Mouse (Mus musculus) gastrocnemius, postnatal 25 days (tissue): ENCODE measurements around the gene Kcnn3. TPM values are rescaled to one million over a fixed set of nuclear protein-coding genes. Genes with fewer than 3 reads are reported as not detected.

Experiments used
- DNase-seq: peaks from one replicate; pipeline ENCODE4 v3.0.0; 2022
- total RNA-seq, 2 experiments: library from RNA; stranded (reverse); gene quantifications; 1 replicate in 1 of 2; 2 replicates in 1 of 2; pipeline ENCODE4 v1.2.3; 2021

The Kcnn3 gene
- total RNA-seq, 2 experiments from 2014 or later: 2.5 to 5.8 TPM

DNA sequence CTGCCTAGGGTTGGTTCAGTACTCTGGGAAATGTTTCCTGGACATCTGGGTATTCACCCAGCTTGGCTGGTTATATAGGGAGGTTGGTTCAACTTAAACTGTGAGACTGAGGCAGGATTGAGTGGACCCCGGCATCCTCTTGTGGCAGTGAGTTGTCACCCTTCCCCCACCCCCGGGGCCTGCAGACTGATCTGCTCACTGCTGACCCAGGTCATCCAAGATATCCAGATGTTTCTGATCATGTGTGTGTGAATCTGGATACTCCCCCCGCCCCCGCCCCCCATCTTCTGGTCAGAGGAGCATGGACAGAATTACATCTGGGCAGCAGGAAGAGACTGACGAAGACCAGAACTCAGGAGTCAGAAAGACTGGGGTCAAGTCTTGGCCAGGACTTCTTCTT lies 45.4 kb downstream of the Kcnn3 start:
- DNase-seq: no peak

GRCm38 (mm10) chr3:89569058-89569457 lies 49.1 kb downstream of the Kcnn3 start:
- no peak for DNase-seq

- DNase-seq: no peak
Measured at GRCm38 (mm10) chr3:89569707-89570324, 49.9 kb downstream of the Kcnn3 start.

DNA sequence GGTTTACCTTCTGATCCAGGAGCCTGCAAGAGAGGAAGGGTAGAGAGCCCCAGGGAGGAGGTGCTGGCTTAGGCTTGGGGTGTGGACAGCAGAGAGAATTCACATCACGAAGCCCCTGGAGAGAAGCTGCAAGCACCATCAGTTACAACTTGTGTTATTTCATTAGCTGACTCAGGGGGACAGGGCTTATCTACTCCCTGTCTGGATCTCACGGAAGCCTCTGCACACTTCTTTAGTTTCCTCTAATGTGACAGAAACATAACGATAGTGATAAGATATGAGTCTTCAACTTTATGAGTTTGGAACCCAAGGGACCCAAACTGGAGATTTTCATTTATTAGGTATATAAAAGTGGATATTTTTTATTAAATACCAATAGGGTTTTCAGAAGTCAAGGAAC lies 50.4 kb downstream of the Kcnn3 start:
- DNase-seq: no peak

- DNase-seq: no peak
Measured at GRCm38 (mm10) chr3:89574260-89574659, 54.3 kb downstream of the Kcnn3 start.

GRCm38 (mm10) chr3:89576381-89576780 lies 56.4 kb downstream of the Kcnn3 start:
- DNase-seq: no peak

DNA sequence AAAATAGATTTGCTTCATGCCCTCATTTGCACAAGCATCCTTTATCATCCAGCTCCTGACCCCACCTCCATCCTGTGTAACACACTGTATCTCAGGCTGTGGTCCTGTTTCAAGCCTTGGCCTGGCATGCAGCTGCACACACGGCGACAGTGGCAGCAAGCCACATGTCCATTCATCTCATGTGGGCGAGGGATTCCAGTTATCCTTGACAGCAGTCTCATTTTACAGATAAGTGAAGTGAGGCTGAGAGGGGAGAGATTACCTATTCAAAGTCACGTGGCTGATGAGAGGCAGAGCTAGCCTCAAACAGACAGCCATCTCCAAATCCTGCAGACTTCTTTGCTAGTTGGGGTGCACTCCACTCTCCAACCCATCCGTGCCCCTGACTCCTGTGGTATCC lies 57.2 kb downstream of the Kcnn3 start:
- DNase-seq: no peak

DNA sequence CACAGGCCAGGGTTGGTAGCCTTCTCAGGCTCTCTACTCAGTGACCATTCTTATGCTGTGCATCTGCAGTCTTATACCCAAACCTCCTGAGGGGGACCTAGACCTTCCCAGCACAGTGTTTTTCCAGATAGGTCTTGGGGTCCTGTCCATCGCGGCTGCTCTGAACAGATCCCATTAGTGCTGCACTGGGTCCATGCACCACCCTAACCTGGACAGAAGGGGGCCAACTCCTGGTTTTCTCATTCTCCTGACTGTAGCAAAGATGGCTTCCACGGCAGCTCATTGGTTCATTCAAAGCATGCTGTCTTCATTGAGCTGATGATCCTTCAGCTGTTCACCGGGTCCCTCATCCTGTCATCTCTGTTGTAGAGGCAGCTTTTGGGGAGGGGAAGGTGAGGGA lies 58.1 kb downstream of the Kcnn3 start:
- DNase-seq: no peak

GRCm38 (mm10) chr3:89578803-89579202 lies 58.8 kb downstream of the Kcnn3 start:
- peak; percentile 41 for DNase-seq

DNA sequence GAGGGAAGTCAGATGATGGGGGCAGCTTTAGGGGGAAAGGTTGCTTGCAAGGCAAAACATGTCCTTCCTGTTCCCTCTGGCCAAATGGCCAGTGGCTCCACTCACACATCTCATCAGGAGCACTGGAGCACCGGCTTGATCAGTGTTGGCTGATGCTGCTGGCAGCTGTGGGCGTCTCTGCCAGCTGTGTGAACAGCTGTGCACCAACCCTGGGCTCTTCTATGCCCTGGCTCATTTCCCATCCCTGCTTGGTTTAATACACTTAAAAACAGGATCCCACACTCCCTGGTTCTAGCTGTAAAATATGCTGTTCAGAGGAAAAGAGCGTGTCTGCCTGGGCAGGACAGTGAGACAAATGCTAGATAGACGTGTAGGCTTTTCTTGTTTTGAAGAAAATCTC lies 64.3 kb downstream of the Kcnn3 start:
- no peak for DNase-seq

DNA sequence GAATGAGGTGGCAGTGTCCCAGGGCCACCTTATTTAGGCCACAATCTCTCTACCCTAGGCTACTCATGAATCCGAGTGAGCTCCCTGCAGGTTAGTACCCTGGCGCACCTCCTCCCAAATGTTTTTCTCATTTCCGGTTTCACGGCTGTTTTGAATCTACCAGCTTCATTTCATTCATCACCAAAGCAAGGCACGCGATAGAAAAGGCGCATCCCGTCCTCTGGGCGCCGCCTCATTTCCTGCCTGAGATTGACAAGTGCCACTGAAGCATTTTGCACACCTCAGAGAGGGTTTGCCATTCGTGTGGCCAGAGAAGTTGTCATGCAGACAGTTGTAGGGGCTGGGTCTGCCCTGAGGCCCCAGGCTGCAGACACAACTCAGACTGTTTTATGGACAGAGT lies 68.5 kb downstream of the Kcnn3 start:
- no peak for DNase-seq

DNA sequence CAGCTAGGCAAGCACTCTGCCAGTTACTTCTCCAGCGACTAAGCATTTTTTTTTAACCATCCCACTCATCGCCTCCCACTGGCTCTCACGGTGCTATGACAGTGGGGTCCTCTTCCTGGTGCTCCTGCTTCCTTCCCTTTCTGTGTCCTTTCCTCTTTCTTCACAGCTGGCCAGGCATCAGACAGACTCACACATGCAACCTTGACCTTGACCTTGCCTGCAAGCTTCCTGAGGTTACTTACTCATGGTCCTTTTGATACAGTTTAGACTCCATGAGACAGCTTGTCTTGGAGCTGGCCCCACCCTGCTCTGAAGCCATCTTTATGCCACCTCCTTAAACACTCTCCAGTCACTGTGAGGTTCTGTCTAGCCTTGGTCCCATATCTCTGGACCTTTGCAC lies 69.4 kb downstream of the Kcnn3 start:
- no peak for DNase-seq

DNA sequence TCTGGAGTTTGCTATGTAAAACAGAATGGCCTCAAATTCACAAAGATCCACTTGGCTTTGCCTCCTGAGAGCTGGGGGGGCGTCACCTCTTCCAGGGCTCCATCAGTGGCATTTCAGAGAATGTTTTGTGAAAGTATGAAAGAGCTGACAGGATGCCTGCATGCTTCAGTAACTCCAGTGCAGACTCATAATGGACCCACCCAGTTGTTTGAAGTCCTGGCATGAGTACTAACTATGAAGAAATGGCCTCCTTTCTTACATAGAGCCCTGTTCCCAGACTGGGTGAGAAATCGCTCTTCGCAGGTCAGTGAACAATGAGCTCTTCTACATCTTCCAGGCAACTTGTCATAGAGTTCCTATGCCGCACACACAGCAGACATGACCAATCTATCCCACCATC lies 70.4 kb downstream of the Kcnn3 start:
- no peak for DNase-seq

- DNase-seq: no peak
Measured at GRCm38 (mm10) chr3:89591461-89591860, 71.5 kb downstream of the Kcnn3 start.

- no peak for DNase-seq
Measured at GRCm38 (mm10) chr3:89592809-89593208, 72.8 kb downstream of the Kcnn3 start.

DNA sequence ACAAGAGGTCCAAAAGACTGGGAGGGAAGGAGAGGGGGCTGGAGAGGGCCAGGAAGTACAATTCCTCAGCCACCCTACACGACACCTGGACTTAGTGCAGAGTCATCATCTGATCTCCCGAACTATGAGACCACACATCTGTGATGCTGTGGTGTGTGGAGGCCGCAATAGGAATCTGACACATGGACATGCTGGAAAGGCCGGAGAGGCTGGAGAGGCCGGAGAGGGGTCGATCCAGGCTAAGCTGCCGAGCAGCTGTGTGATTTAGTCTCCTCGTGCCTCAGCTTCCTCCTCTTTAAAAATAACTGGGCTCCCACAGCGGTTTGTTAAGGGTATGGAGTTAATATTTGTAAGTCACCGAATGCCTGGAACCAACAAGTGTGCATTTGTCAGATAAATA lies 73.6 kb downstream of the Kcnn3 start:
- DNase-seq: peak; percentile 22

- no peak for DNase-seq
Measured at GRCm38 (mm10) chr3:89598361-89598760, 78.4 kb downstream of the Kcnn3 start.

GRCm38 (mm10) chr3:89598967-89599366 lies 79.0 kb downstream of the Kcnn3 start:
- no peak for DNase-seq

DNA sequence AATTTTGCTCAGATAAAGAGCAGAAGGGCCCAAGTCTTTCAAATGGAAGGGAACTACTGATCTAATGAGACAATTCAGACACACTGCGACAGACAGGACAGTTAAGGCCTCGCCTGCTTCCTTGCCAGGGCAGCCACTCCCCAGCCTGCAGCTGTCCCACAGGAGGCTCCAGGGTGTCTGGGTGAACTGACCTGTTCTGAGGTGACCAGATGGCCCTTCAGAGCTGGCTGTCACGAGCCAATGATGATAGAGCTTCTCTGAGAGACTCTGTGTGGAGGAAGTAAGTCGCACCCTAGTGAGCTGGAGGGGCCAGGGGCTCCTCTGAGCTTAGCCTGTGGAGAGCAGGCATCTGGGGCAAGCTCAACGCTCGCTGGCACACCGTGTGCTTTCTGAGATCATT lies 81.1 kb downstream of the Kcnn3 start:
- DNase-seq: no peak

- no peak for DNase-seq
Measured at GRCm38 (mm10) chr3:89603300-89603699, 83.3 kb downstream of the Kcnn3 start.

GRCm38 (mm10) chr3:89605235-89605634 lies 85.3 kb downstream of the Kcnn3 start:
- no peak for DNase-seq

GRCm38 (mm10) chr3:89607327-89607726 lies 87.4 kb downstream of the Kcnn3 start:
- no peak for DNase-seq

DNA sequence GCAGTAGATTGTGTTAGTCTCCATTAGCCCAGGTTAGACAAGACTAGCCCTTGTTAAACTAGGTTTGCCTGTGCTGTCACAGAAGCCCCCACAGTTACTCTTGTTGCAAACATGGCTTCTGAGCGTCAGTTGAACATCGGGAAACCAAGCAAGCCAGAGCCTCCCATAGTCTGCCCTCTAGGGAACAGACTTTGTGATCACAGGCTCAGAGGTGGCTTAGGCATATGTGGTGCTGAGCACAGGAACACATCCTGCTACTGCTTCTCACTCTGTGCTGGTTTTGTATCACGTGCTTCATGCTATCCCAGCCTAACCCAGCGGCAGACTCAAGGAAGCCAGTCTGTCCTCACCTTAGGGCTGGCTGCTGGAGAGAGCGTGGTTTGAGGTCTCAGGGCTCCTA lies 92.1 kb downstream of the Kcnn3 start:
- no peak for DNase-seq

- DNase-seq: peak; percentile 35
Measured at GRCm38 (mm10) chr3:89613526-89614523, 93.9 kb downstream of the Kcnn3 start.
